Mouse (Mus musculus): Measurements from ENCODE around the gene Zcchc8. TPM values are rescaled to one million over a fixed set of nuclear protein-coding genes. Genes with fewer than 3 reads are reported as not detected.
A peak's percentile ranks its signal among the peaks of the same experiment; 100 is the strongest.

The Zcchc8 gene
- polyA plus RNA-seq, 1 experiment from 2014 or later = 97.5 TPM

- 66% methylated on average over 4 of the region's 4 CpGs for WGBS
- ATAC-seq (ENCODE audit: insufficient number of reproducible peaks, insufficient read depth, low FRiP score, low read depth) = peak; percentile 64
- Histone ChIP-seq H3K27ac (ENCODE audit: low read length) (peak overlapping the region; percentile 48; the same call in 1 of the 2 replicates), H3K4me1 (ENCODE audit: control insufficient read depth, insufficient read depth, low read length) (0 out of 2 replicates have a peak, but pooled peaks cover 4% of the 10 kb centered on the region), H3K4me2 (replicated peaks; ENCODE audit: low read depth, low read length) (no peak overlapping the region), H3K9me3 (ENCODE audit: control insufficient read depth, low read depth, low read length) (no peaks in the 10 kb centered on the region), H3K27me3 (ENCODE audit: control insufficient read depth, insufficient read depth, low read length) (no peaks in the 10 kb centered on the region), H3K36me3 (ENCODE audit: control insufficient read depth, insufficient read depth, low read length) (peaks cover 29% of the 10 kb centered on the region), H3K9ac (replicated peaks; ENCODE audit: low read depth, low read length) (no peak overlapping the region), H3K4me3 (ENCODE audit: low read depth, low read length) (no peak overlapping the region)
Observed at GRCm38 (mm10) chr5:123696961-123697360, 23.9 kb downstream of the Zcchc8 start.

GRCm38 (mm10) chr5:123696244-123696643, 24.7 kb downstream of the Zcchc8 start:
- Histone ChIP-seq H3K4me3 (ENCODE audit: low read depth, low read length) (no peak overlapping the region), H3K27me3 (ENCODE audit: control insufficient read depth, insufficient read depth, low read length) (no peaks in the 10 kb centered on the region), H3K9ac (replicated peaks; ENCODE audit: low read depth, low read length) (no peak overlapping the region), H3K9me3 (ENCODE audit: control insufficient read depth, low read depth, low read length) (no peaks in the 10 kb centered on the region), H3K36me3 (ENCODE audit: control insufficient read depth, insufficient read depth, low read length) (peaks cover 23% of the 10 kb centered on the region), H3K4me2 (replicated peaks; ENCODE audit: low read depth, low read length) (no peak overlapping the region), H3K4me1 (ENCODE audit: control insufficient read depth, insufficient read depth, low read length) (0 out of 2 replicates have a peak, but pooled peaks cover 4% of the 10 kb centered on the region), H3K27ac (ENCODE audit: low read length) (no peak overlapping the region)
- ATAC-seq (ENCODE audit: insufficient number of reproducible peaks, insufficient read depth, low FRiP score, low read depth) = no peak
- WGBS = 87% methylated on average over 7 of the region's 7 CpGs

GRCm38 (mm10) chr5:123694468-123694867, 26.4 kb downstream of the Zcchc8 start:
- Histone ChIP-seq H3K4me3 (ENCODE audit: low read depth, low read length) (no peak overlapping the region), H3K27ac (ENCODE audit: low read length) (peak overlapping the region; percentile 22; the same call in 1 of the 2 replicates), H3K9me3 (ENCODE audit: control insufficient read depth, low read depth, low read length) (no peaks in the 10 kb centered on the region), H3K36me3 (ENCODE audit: control insufficient read depth, insufficient read depth, low read length) (peaks cover 7% of the 10 kb centered on the region), H3K27me3 (ENCODE audit: control insufficient read depth, insufficient read depth, low read length) (no peaks in the 10 kb centered on the region), H3K4me1 (ENCODE audit: control insufficient read depth, insufficient read depth, low read length) (0 out of 2 replicates have a peak, but pooled peaks cover 4% of the 10 kb centered on the region), H3K4me2 (replicated peaks; ENCODE audit: low read depth, low read length) (no peak overlapping the region), H3K9ac (replicated peaks; ENCODE audit: low read depth, low read length) (no peak overlapping the region)
- ATAC-seq (ENCODE audit: insufficient number of reproducible peaks, insufficient read depth, low FRiP score, low read depth) = no peak
- WGBS = 40% methylated on average over 6 of the region's 6 CpGs

- H3K9me3 ChIP-seq (ENCODE audit: control insufficient read depth, low read depth, low read length) = no peaks in the 10 kb centered on the region
- WGBS = under 1% methylated on average over 29 of the region's 64 CpGs
- H3K4me2 ChIP-seq (replicated peaks; ENCODE audit: low read depth, low read length) = peak within 1 kb of the TSS; percentile 59
- peak within 1 kb of the TSS; percentile 89 for H3K27ac ChIP-seq (ENCODE audit: low read length)
- H3K4me1 ChIP-seq (ENCODE audit: control insufficient read depth, insufficient read depth, low read length) = peaks cover 24% of the 10 kb centered on the region
- H3K27me3 ChIP-seq (ENCODE audit: control insufficient read depth, insufficient read depth, low read length) = no peaks in the 10 kb centered on the region
- peak within 1 kb of the TSS; percentile 92 for H3K4me3 ChIP-seq (ENCODE audit: low read depth, low read length)
- peak within 1 kb of the TSS; percentile 94 for H3K9ac ChIP-seq (replicated peaks; ENCODE audit: low read depth, low read length)
- H3K36me3 ChIP-seq (ENCODE audit: control insufficient read depth, insufficient read depth, low read length) = no peaks in the 10 kb centered on the region
- peak; percentile 59; the same call in 1 of the 2 replicates for ATAC-seq (ENCODE audit: insufficient number of reproducible peaks, insufficient read depth, low FRiP score, low read depth)
Observed at GRCm38 (mm10) chr5:123684221-123685144, 36.4 kb downstream of the Zcchc8 start, which contains the start of gene Clip1. Gene Clip1 (minus strand): TSS chr5:123684618.

DNA sequence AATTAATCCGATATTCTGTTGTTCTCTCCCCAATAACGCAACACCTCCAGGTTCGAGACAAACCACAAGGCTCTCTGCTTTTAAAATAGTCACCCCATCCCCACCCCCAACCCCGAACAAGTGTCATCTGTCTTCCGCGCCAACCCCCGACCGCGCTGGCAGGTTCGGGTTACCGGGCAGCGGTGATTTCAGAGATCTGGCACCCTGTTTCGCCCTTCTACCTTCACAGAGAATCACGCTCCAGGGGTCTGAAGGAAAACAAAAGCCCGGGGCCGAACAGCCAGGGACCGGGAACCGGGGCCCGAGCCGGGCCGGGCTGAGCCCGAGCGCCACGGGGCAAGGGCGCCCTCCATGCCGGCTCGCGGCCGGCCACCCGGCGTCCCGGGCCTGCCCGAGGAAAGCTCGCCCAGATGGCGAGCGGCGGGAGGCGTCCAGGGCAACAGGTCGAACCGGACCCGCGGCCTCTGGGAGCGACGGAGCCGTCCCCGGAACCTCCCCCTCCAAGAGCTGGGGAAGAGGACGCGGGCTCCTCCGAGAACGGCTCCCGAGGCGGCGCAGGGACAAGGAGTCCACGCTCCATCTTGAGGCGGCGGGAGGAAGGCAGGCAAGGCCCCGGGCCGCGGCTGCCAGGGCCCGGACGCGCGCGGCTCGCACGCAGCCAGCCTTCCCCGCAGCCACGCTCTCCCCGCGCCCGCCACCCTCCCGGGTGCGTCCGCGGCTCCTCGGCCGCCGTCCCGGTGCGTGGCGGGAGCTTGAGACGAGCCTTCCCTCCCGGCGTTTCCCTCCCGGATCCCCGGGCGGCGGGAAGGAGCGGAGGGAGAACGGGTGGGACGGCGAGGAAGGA, 37.3 kb downstream of the Zcchc8 start:
- Histone ChIP-seq H3K27ac (ENCODE audit: low read length) (peak overlapping the region; percentile 89), H3K27me3 (ENCODE audit: control insufficient read depth, insufficient read depth, low read length) (no peaks in the 10 kb centered on the region), H3K9me3 (ENCODE audit: control insufficient read depth, low read depth, low read length) (no peaks in the 10 kb centered on the region), H3K9ac (replicated peaks; ENCODE audit: low read depth, low read length) (peak overlapping the region; percentile 94), H3K36me3 (ENCODE audit: control insufficient read depth, insufficient read depth, low read length) (no peaks in the 10 kb centered on the region), H3K4me1 (ENCODE audit: control insufficient read depth, insufficient read depth, low read length) (peaks cover 28% of the 10 kb centered on the region), H3K4me2 (replicated peaks; ENCODE audit: low read depth, low read length) (peak overlapping the region; percentile 59), H3K4me3 (ENCODE audit: low read depth, low read length) (peak overlapping the region; percentile 92)
- ATAC-seq (ENCODE audit: insufficient number of reproducible peaks, insufficient read depth, low FRiP score, low read depth) = peak; percentile 53; the same call in 1 of the 2 replicates
- WGBS = under 1% methylated on average over 78 of the region's 92 CpGs

DNA sequence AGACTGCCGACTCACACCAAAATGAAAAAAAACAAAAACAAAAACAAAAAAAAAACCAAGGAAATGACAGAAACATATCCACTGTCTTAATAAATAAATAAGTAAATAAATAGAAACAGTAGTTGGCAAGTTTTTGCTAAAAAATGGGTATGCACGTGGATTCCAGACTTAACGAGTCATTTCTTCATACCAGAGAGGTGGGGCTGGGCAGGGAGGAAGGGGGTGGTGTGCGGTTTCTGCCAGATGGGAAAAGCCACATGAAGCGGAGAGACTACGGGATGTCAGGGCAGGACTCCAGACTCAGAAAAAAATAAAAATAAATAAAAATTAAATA, 37.9 kb downstream of the Zcchc8 start:
- WGBS = 3% methylated on average over 6 of the region's 6 CpGs
- no peaks in the 10 kb centered on the region for H3K9me3 ChIP-seq (ENCODE audit: control insufficient read depth, low read depth, low read length)
- no peak for ATAC-seq (ENCODE audit: insufficient number of reproducible peaks, insufficient read depth, low FRiP score, low read depth)
- H3K9ac ChIP-seq (replicated peaks; ENCODE audit: low read depth, low read length) = 0 out of 2 replicates have a peak overlapping the region, but pooled peaks have one; percentile 94
- H3K4me1 ChIP-seq (ENCODE audit: control insufficient read depth, insufficient read depth, low read length) = peaks cover 28% of the 10 kb centered on the region
- peak overlapping the region; percentile 59 for H3K4me2 ChIP-seq (replicated peaks; ENCODE audit: low read depth, low read length)
- peak overlapping the region; percentile 92 for H3K4me3 ChIP-seq (ENCODE audit: low read depth, low read length)
- no peaks in the 10 kb centered on the region for H3K27me3 ChIP-seq (ENCODE audit: control insufficient read depth, insufficient read depth, low read length)
- no peak overlapping the region for H3K27ac ChIP-seq (ENCODE audit: low read length)
- H3K36me3 ChIP-seq (ENCODE audit: control insufficient read depth, insufficient read depth, low read length) = no peaks in the 10 kb centered on the region

DNA sequence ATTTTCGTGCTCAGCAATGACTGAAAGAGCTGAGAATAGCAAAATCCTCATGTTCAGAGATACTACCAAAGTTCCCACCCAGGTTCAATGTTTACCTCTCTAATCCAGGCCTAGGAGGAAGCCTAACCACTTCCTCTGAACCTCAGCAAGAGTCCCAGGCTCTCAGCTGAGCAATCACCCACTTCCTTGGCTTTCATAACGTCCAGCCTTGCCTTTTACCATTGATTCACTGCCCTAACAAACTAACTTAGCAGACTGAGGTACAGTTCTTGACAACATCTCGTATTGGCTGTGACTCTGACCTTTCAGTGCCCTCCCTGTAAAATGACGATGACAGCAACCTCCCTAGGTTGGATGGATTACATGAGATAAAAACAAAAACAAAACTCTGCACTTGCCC, 38.5 kb downstream of the Zcchc8 start:
- Histone ChIP-seq H3K4me3 (ENCODE audit: low read depth, low read length) (peak overlapping the region; percentile 92; the same call in 1 of the 2 replicates), H3K27ac (ENCODE audit: low read length) (no peak overlapping the region), H3K9ac (replicated peaks; ENCODE audit: low read depth, low read length) (no peak overlapping the region), H3K4me1 (ENCODE audit: control insufficient read depth, insufficient read depth, low read length) (peaks cover 28% of the 10 kb centered on the region), H3K4me2 (replicated peaks; ENCODE audit: low read depth, low read length) (peak overlapping the region; percentile 59), H3K36me3 (ENCODE audit: control insufficient read depth, insufficient read depth, low read length) (no peaks in the 10 kb centered on the region), H3K27me3 (ENCODE audit: control insufficient read depth, insufficient read depth, low read length) (no peaks in the 10 kb centered on the region), H3K9me3 (ENCODE audit: control insufficient read depth, low read depth, low read length) (no peaks in the 10 kb centered on the region)
- 27% methylated on average over 4 of the region's 4 CpGs for WGBS
- no peak for ATAC-seq (ENCODE audit: insufficient number of reproducible peaks, insufficient read depth, low FRiP score, low read depth)
